Mouse (Mus musculus) heart, postnatal 0 days (tissue): ENCODE measurements around the gene Ppp1r36.

Source experiments
- CTCF ChIP-seq: IDR thresholded peaks from 2 replicates; pipeline ENCODE4 v1.5.1; 2016; ENCODE audit warnings: antibody characterized with exemption, control low read depth, low read depth
- EP300 ChIP-seq: IDR thresholded peaks from 2 replicates; pipeline ENCODE4 v1.6.1; 2016; ENCODE audit warnings: antibody characterized with exemption, low read depth

GRCm38 (mm10) chr12:76403886-76404537 is 13.3 kb upstream of the Ppp1r36 start, which contains the start of gene Hspa2:
- TF ChIP-seq CTCF (no peak), EP300 (peak; percentile 7; the same call in 1 of the 2 replicates)
